Mouse (Mus musculus) E14TG2a.4 (cell line): ENCODE data around the gene Zfp503.

ENCODE experiments used
- CTCF ChIP-seq: conservative IDR thresholded peaks from 2 replicates; pipeline ENCODE4 v1.5.1; 2014; ENCODE audit warnings: low read length
- POU5F1 ChIP-seq: IDR thresholded peaks from 2 replicates; pipeline ENCODE4 v1.6.1; 2014; ENCODE audit warnings: low read length, borderline replicate concordance

DNA sequence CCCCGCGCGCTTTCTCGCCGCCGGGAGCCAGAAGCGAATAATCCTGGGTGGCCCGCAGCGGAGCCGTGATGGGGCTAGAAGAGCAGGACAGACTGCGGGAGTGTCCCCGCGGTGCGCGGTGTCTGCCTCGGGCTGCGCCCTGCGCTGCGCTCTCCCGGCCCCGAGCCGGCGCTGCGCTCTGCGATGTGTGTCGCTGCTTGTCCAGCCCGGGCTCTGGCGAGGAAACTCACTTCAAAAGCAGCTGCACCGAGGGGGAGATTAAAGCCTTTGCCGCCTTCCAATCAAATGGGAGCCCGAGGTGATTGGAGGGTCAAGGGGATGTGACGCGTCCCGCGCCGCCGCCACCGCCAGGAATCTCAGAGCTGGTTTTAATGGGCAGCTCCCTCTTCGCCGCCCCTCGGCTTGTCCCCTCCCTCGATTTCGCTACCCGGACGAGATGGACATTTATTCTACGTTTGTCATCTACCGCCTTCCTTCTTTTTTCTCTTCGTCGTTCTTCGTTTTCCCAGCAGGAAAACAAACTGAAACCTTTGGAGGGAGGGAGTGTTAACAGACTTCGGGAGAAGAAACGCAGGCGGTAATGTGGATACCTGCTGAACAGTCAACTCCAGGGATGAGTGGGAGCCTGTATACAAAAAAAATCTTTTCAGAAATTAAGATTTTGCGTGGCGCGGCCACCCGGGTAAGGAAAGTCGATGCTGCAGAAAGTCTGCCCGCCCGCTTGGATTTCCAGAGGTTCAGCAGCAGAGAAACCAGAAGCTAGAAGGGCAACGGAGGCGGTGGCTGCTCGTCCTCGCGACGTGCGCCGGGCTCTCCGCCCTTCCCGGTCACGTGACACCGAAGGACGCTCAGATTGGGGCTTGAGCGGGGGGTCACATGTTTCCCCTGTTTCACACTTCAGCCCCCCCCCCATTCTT, 1.5 kb downstream of the Zfp503 start:
- TF ChIP-seq CTCF (no peak), POU5F1 (no peak)
